Mouse (Mus musculus): Measurements from ENCODE around the gene Mroh2a.
A peak's percentile ranks its signal among the peaks of the same experiment; 100 is the strongest.

Mroh2a gene

GRCm38 (mm10) chr1:88276524-88277097 is 49.8 kb downstream of the Mroh2a start:
- no peak for DNase-seq (ENCODE audit: low read depth, low spot score)

GRCm38 (mm10) chr1:88277098-88277817 is 50.5 kb downstream of the Mroh2a start, which contains the start of the genes Hjurp and Trpm8:
Gene Hjurp (minus strand): TSS chr1:88277633.
Gene Trpm8 (plus strand): TSS chr1:88277661.
- DNase-seq (ENCODE audit: low read depth, low spot score), result peak; percentile 96

DNA sequence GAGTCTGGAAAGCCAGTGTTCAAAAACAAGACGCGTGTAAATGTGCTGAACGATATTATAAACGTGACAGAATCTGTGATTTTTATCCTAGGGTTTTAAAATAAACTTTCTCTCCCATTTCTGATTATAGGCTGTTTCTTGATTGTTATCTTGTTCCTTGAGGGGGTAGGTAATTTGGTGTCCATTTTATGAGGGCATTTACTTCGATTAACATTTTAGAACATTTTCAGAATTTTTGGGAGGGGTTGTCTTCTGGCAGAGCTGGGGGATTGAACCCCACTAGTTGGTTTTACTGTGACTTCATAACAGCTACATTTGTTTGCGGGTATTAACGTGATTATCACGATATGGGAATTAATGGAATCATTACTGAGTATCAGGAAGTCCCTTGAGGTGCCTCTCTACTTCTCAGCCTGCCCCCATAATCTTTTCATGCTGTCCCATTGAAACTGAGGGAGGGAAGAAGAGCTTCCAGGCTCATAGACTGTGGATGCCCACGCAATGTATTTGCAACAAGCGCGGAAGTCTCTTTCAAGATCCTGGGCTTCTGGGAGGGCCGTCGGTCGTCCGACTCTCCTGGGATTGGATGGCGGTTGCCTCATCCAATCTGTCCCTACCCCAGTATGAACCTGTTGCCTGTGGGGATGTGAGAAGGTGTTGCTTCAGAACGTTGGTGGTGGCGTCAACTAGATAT is 51.2 kb downstream of the Mroh2a start:
- no peak for DNase-seq (ENCODE audit: low read depth, low spot score)

- no peak for DNase-seq (ENCODE audit: low read depth, low spot score)
Observed at GRCm38 (mm10) chr1:88279111-88280005, 52.6 kb downstream of the Mroh2a start.

- no peak for DNase-seq (ENCODE audit: low read depth, low spot score)
Observed at GRCm38 (mm10) chr1:88280006-88280690, 53.4 kb downstream of the Mroh2a start.

- no peak for DNase-seq (ENCODE audit: low read depth, low spot score)
Observed at GRCm38 (mm10) chr1:88282301-88282700, 55.5 kb downstream of the Mroh2a start.

DNA sequence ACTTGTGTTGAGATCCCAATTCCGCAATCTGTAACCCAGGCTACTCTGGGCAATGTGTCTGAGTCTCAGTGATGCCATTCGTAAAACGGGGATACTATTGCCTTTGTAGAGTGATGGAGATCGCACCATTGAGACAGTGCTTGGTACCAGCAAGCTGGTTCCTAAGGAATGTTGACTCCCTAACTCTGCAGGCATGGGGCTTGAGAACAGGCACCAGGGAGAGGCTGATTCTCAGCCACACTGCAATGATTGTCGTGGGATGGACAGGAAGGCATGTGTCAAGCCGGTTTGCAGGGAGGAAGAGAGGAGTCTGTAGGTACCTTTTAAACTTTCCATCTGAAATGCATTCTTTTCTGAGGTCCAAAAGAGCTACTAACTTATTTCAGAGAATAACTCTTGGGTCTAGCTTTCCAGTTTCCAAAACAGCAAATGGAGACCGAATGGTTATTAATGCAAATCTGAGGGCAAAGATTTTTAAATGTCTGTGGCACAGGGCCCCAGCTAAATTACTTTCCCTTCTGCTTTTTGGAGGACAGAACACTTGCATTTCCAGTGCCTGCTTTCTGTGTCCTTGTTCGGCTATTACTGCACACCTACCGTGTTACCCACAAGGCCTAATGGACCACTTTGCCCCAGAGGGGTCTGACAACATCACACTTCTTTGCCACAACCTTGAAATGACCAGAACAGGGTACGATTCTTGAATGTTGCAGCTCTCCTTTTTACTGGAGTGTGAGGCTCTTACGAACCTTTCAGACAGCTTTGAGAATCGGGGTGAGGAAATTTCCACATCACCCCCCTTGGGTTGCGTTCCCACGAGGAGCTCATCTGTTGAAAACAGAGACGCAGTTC is 56.8 kb downstream of the Mroh2a start:
- no peak for DNase-seq (ENCODE audit: low read depth, low spot score)

- no peak for DNase-seq (ENCODE audit: low read depth, low spot score)
Observed at GRCm38 (mm10) chr1:88284228-88284945, 57.6 kb downstream of the Mroh2a start.

GRCm38 (mm10) chr1:88284946-88285320 is 58.1 kb downstream of the Mroh2a start:
- no peak for DNase-seq (ENCODE audit: low read depth, low spot score)

DNA sequence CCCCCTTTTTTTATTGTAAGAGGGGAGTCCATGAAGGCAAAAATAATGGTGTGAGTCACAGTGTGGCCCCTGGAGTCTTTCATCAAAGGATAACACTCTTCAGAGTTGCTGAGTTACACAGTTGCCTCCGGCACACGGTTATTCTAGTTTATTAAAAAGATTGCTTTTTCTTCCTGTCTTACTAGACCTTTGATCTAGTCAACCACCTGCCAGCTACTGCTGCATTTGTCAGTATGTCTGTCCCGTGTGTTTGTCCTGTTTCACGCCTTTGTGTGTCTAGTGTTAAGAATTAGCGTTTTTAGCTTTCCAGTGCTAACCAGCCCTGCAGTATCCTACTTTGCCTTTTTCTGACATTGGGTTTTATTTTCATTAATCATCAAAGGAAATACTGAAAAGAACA is 58.9 kb downstream of the Mroh2a start:
- no peak for DNase-seq (ENCODE audit: low read depth, low spot score)

- no peak for DNase-seq (ENCODE audit: low read depth, low spot score)
Observed at GRCm38 (mm10) chr1:88286136-88286845, 59.5 kb downstream of the Mroh2a start.

DNA sequence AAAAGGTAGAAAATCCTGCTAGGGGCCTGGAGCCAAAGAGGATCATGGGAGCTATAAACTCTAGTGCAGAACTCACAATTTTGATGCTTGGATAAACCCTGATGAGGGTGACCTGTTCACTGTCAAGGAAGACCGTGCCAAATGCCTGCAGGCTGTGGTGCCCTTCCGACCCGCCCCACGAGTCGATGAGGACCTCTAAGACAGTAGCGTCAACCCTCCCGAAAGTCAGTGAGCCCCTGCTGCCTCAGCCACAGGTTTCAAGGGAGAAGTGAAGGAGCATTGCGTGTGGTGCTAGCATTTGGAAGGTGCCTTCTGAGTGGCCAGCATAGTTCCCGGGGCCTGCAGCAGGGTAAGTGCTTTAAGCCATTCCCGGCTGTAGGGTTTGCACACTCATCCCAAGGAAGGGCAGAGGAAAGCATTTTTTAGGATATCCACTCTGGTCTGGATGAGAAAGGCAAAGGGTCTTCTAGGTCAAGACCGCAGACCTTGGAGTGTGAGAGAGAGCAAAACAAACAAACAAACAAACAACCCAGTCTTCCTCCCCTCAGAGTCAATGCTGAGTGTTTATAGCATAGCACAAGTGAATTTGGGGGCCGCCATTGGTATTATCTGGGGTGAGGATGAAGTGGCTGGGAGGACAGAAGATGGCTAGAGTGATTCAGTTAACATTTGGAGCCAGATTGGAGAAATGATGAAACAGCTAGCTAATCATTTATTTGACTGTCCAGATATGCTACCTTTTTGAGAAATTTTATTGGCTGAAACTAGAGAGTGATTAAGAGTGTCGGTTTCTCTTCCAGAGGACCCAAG is 60.3 kb downstream of the Mroh2a start:
- DNase-seq (ENCODE audit: low read depth, low spot score), result no peak

- no peak for DNase-seq (ENCODE audit: low read depth, low spot score)
Observed at GRCm38 (mm10) chr1:88287697-88287980, 60.9 kb downstream of the Mroh2a start.

DNA sequence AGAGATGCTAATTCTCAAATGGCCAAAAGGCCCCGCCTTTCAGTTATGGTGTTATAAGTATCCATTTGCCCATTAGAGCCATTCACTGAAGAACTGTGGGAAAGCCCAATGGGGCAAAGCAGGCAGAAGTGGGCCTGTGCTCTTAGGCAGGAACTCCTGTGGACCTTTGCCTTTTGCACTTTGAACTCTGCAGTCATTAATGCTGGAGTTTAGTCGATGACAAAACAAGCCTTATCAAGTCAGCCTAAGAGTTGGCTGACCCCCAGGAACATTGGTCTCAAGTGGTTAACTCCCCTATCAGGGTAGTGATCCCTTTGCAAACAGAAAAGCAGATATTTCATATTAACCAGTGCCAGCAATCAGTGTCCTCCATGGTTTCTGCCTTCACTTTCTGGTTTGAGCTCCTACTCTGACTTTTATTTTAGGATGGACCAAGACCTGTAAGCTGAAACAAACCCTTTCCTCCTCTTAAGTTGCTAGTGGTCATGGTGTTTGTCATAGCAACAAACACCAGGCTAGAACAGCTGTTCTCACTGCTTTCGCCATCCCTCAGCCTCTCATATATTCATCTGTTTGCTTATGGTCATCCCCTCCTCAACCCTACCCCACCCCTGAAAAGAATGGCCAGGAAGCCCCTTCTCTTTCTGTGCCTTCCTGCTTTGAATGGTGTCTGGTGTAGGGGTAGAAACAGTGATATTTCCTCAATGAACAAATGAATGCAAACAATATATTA is 61.4 kb downstream of the Mroh2a start:
- DNase-seq (ENCODE audit: low read depth, low spot score), result no peak

DNA sequence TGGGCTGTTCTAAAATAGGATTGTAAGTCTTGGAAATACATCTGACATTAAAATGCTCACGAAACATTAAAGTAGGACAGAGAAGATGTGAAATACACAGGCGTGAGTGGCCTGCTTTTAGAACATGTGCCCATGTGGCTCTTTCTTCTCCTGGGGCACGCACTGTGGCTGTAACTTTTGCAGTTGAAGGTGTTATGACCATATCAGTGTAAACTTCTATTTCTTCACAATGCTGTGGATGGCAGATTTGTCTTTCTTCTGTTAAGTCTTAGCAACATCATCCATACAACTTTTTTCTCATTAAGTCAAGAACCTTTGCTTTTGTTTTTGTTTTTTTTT is 62.0 kb downstream of the Mroh2a start:
- DNase-seq (ENCODE audit: low read depth, low spot score), result no peak

- no peak for DNase-seq (ENCODE audit: low read depth, low spot score)
Observed at GRCm38 (mm10) chr1:88289152-88289551, 62.4 kb downstream of the Mroh2a start.

DNA sequence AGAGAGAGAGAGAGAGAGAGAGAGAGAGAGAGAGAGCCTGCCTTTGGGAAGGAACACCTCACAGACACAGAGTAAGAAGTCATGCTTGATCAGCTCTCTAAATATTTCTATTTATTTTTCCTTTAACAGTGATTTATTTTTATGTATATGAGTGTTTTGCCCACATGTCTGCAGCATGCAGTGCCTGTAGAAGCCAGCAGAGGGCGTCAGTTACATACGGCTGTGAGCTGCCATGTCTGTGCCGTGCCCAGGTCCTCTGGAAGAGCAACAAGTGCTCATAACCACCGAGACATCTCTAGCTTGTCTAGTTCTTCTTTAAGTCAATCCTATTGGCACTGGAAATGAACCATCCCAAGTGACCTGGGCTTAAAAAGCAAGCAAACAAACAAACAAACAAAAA is 63.1 kb downstream of the Mroh2a start:
- DNase-seq (ENCODE audit: low read depth, low spot score), result no peak

- DNase-seq (ENCODE audit: low read depth, low spot score), result no peak
Observed at GRCm38 (mm10) chr1:88290511-88290910, 63.7 kb downstream of the Mroh2a start.
